Mouse (Mus musculus) stomach, postnatal 0 days (tissue): ENCODE results near the gene Mtcp1.

Experiments used
- CTCF ChIP-seq: IDR thresholded peaks from 2 replicates; pipeline ENCODE4 v1.5.1; 2016; ENCODE audit warnings: antibody characterized with exemption, low read depth, mild to moderate bottlenecking, moderate library complexity
- EP300 ChIP-seq: optimal IDR thresholded peaks from 2 replicates; pipeline ENCODE3; 2016; ENCODE audit warnings: antibody characterized with exemption

- no peak for TF ChIP-seq CTCF
- TF ChIP-seq EP300 = no peak
Observed at GRCm38 (mm10) chrX:75454597-75454996, 38.2 kb upstream of the Mtcp1 start.
